Mouse (Mus musculus) left cerebral cortex, postnatal 25 days (tissue): ENCODE measurements at regions not wholly inside any gene's neighbourhood (a gene's known extent, or its start where the extent isn't known, plus 50 kb on each side); places are given as distances from the start of the nearest gene placed in this dataset.

Source experiments
- DNase-seq, 2 experiments: peaks; one replicate each; pipeline ENCODE4 v3.0.0; 2022; ENCODE audit warnings: low spot score in 2 of 2, mixed read lengths in 1 of 2
- intact Hi-C: fragments of 180-260 bp; cut with DNase I; formaldehyde crosslinking; loops from one replicate; pipeline ENCODE4 v1.15.1; 2025

- no peak for DNase-seq
- intact Hi-C loops: no loop called here
These were observed 149.4 kb upstream of the Tbx20 start for GRCm38 (mm10) chr9:24923514-24923913.

- intact Hi-C loops: no loop called here
- DNase-seq: no peak
These were observed 151.5 kb upstream of the Gm10181 start for GRCm38 (mm10) chr9:24937731-24938130.

- DNase-seq: no peak
- intact Hi-C loops: no loop called here
These were observed 146.3 kb upstream of the Gm10181 start for GRCm38 (mm10) chr9:24942943-24943342.

- DNase-seq: no peak
- intact Hi-C loops: no loop called here
These were observed 145.4 kb upstream of the Gm10181 start for GRCm38 (mm10) chr9:24943830-24944229.

- intact Hi-C loops: no loop called here
- DNase-seq: no peak
These were observed 136.7 kb upstream of the Gm10181 start for GRCm38 (mm10) chr9:24952516-24952915.

GRCm38 (mm10) chr9:24955641-24956040, 133.6 kb upstream of the Gm10181 start:
- intact Hi-C loops: no loop called here

GRCm38 (mm10) chr9:24956566-24956965, 132.7 kb upstream of the Gm10181 start:
- no peak for DNase-seq
- intact Hi-C loops: no loop called here

More at GRCm38 (mm10) chr9:24955641-24956040, 133.6 kb upstream of the Gm10181 start:
- no peak for DNase-seq

- intact Hi-C loops: no loop called here
- DNase-seq: no peak
These were observed 125.9 kb upstream of the Gm10181 start for GRCm38 (mm10) chr9:24963290-24963689.

GRCm38 (mm10) chr9:24967571-24967970, 121.7 kb upstream of the Gm10181 start:
- intact Hi-C loops: no loop called here
- DNase-seq: no peak

- intact Hi-C loops: no loop called here
- peak in 1 of 2 experiments; percentile 1 for DNase-seq
These were observed 115.0 kb upstream of the Gm10181 start for GRCm38 (mm10) chr9:24974021-24974741.

GRCm38 (mm10) chr9:24982796-24983195, 106.4 kb upstream of the Gm10181 start:
- intact Hi-C loops: no loop called here
- DNase-seq: no peak

- no peak for DNase-seq
- intact Hi-C loops: no loop called here
These were observed 94.7 kb upstream of the Gm10181 start for GRCm38 (mm10) chr9:24994491-24994890.

- intact Hi-C loops: no loop called here
- peak in 1 of 2 experiments; percentile 49 for DNase-seq
These were observed 68.0 kb upstream of the Gm10181 start for GRCm38 (mm10) chr9:25021095-25021691.

GRCm38 (mm10) chr9:25022439-25022838, 66.8 kb upstream of the Gm10181 start:
- no peak for DNase-seq
- intact Hi-C loops: no loop called here

GRCm38 (mm10) chr9:25024486-25024885, 64.7 kb upstream of the Gm10181 start:
- no peak for DNase-seq
- intact Hi-C loops: no loop called here

- DNase-seq: peak; percentile 68 to 71
These were observed 61.6 kb upstream of the Gm10181 start for GRCm38 (mm10) chr9:25027581-25027980.

GRCm38 (mm10) chr9:25028305-25028704, 60.9 kb upstream of the Gm10181 start:
- DNase-seq: peak; percentile 24 to 78
- intact Hi-C loops: loop anchor here (5.0 kb wide), 2 partner anchors 251 to 331 kb away; partner anchors contain the start of gene Dpy19l2

More at GRCm38 (mm10) chr9:25027581-25027980, 61.6 kb upstream of the Gm10181 start:
- intact Hi-C loops: loop anchor here (5.0 kb wide), 2 partner anchors 250 to 330 kb away; partner anchors contain the start of gene Dpy19l2

- intact Hi-C loops: no loop called here
- no peak for DNase-seq
These were observed 57.8 kb upstream of the Gm10181 start for GRCm38 (mm10) chr9:25031466-25031865.
